Mouse (Mus musculus) cerebellum, adult (tissue): Measurements from ENCODE around the gene Rab15.
"Not testable (repeated sequence)": the region's sequence is repeated elsewhere in the genome, so short reads cannot be mapped to it uniquely, and the experiment has no call there.

Source experiments
- ATAC-seq: cut with Nextera tagmentation; 2 replicates; pipeline ENCODE4 v1.9.2; 2017; ENCODE audit warnings: mild to moderate bottlenecking, moderate library complexity, mixed read lengths; ENCODE audit not compliant: insufficient number of reproducible peaks, low FRiP score, low TSS enrichment

The Rab15 gene

GRCm38 (mm10) chr12:76822651-76823041 lies at the start of gene Rab15:
TSS of gene Rab15 (minus strand) at chr12:76822908.
- peak; percentile 17; the same call in 1 of the 2 replicates for ATAC-seq

GRCm38 (mm10) chr12:76869561-76869960 lies 46.9 kb upstream of the Rab15 start:
- no peak for ATAC-seq

GRCm38 (mm10) chr12:76868463-76869198 lies 45.9 kb upstream of the Rab15 start:
- 0 out of 2 replicates have a peak, but pooled peaks have one; percentile 50 for ATAC-seq

- 0 out of 2 replicates have a peak, but pooled peaks have one; percentile 12 for ATAC-seq
Measured at GRCm38 (mm10) chr12:76867586-76868280, 45.0 kb upstream of the Rab15 start.

GRCm38 (mm10) chr12:76865266-76865665 lies 42.6 kb upstream of the Rab15 start:
- no peak for ATAC-seq

- no peak for ATAC-seq
Measured at GRCm38 (mm10) chr12:76863651-76864050, 40.9 kb upstream of the Rab15 start.

GRCm38 (mm10) chr12:76858788-76859187 lies 36.1 kb upstream of the Rab15 start:
- ATAC-seq, result not testable (repeated sequence)

GRCm38 (mm10) chr12:76857087-76857486 lies 34.4 kb upstream of the Rab15 start:
- ATAC-seq, result peak; percentile 36; the same call in 1 of the 2 replicates

GRCm38 (mm10) chr12:76853378-76854142 lies 30.9 kb upstream of the Rab15 start:
- no peak for ATAC-seq

- no peak for ATAC-seq
Measured at GRCm38 (mm10) chr12:76852419-76852818, 29.7 kb upstream of the Rab15 start.

GRCm38 (mm10) chr12:76844346-76845061 lies 21.8 kb upstream of the Rab15 start:
- ATAC-seq, result no peak

- no peak for ATAC-seq
Measured at GRCm38 (mm10) chr12:76840081-76840480, 17.4 kb upstream of the Rab15 start.

- no peak for ATAC-seq
Measured at GRCm38 (mm10) chr12:76839298-76839697, 16.6 kb upstream of the Rab15 start.

- no peak for ATAC-seq
Measured at GRCm38 (mm10) chr12:76837844-76838650, 15.3 kb upstream of the Rab15 start.

GRCm38 (mm10) chr12:76837101-76837843 lies 14.6 kb upstream of the Rab15 start:
- ATAC-seq, result peak; percentile 93

GRCm38 (mm10) chr12:76832704-76833103 lies 10.0 kb upstream of the Rab15 start:
- ATAC-seq, result no peak

GRCm38 (mm10) chr12:76825283-76825682 lies 2.6 kb upstream of the Rab15 start:
- no peak for ATAC-seq

GRCm38 (mm10) chr12:76822002-76822650 lies 582 bp downstream of the Rab15 start:
- ATAC-seq, result peak; percentile 42; the same call in 1 of the 2 replicates
